Mouse (Mus musculus) CH12.LX (cell line): ENCODE measurements at regions not wholly inside any gene's neighbourhood (a gene's known extent, or its start where the extent isn't known, plus 50 kb on each side); places are given as distances from the start of the nearest gene placed in this dataset.

ENCODE experiments used
- DNase-seq: peaks from one replicate; pipeline ENCODE4 v3.0.0-alpha.2; 2013; ENCODE audit errors: extremely low read depth
- H3K27ac ChIP-seq: 2 replicates; pipeline ENCODE4 v1.5.1; 2012; ENCODE audit warnings: low read depth, mild to moderate bottlenecking, control low read depth, moderate library complexity; ENCODE audit not compliant: insufficient read depth
- H3K27me3 ChIP-seq: replicated peaks from 2 replicates; pipeline ENCODE3; 2012; ENCODE audit warnings: inconsistent platforms
- H3K36me3 ChIP-seq, 2 experiments: replicated peaks in 1 of 2; 2 replicates each; pipeline versions ENCODE3 to v1.6.1; 2012; ENCODE audit warnings: inconsistent platforms in 1 of 2, low read length in 1 of 2, mild to moderate bottlenecking in 1 of 2, mixed read lengths in 1 of 2, moderate library complexity in 1 of 2; ENCODE audit not compliant: control insufficient read depth in 1 of 2, insufficient read depth in 1 of 2
- H3K4me1 ChIP-seq, 2 experiments: 2 replicates each; pipeline ENCODE4 v1.6.1; 2012; ENCODE audit warnings: inconsistent platforms in 1 of 2, moderate library complexity in 1 of 2; ENCODE audit not compliant: insufficient read depth in 2 of 2, control insufficient read depth in 1 of 2
- H3K4me2 ChIP-seq: 2 replicates; pipeline ENCODE4 v1.6.1; 2012; ENCODE audit warnings: low read depth, mild to moderate bottlenecking, control low read depth; ENCODE audit not compliant: poor library complexity, insufficient read depth, severe bottlenecking
- H3K4me3 ChIP-seq, 3 experiments: fragments of 150-350 bp in 1 of 3; sonication (generic) in 1 of 3; replicated peaks in 1 of 3; 2 replicates each; pipeline versions ENCODE3 to v1.5.1; 2011 to 2012; ENCODE audit warnings: low read depth in 2 of 3, low read length in 2 of 3, mild to moderate bottlenecking in 2 of 3, moderate library complexity in 2 of 3, control low read depth in 1 of 3, improper control_type of control experiment in 1 of 3, inconsistent platforms in 1 of 3, mixed read lengths in 1 of 3; ENCODE audit not compliant: poor library complexity in 1 of 3
- H3K79me2 ChIP-seq: replicated peaks from 2 replicates; pipeline ENCODE4 v1.6.1; 2012; ENCODE audit warnings: mild to moderate bottlenecking, moderate library complexity; ENCODE audit not compliant: control insufficient read depth, poor library complexity, insufficient read depth, severe bottlenecking; ENCODE audit errors: extremely low read depth
- H3K9ac ChIP-seq: 2 replicates; pipeline ENCODE4 v1.6.1; 2012; ENCODE audit warnings: low read depth, mild to moderate bottlenecking, control low read depth, moderate library complexity; ENCODE audit not compliant: insufficient read depth
- H3K9me3 ChIP-seq: replicated peaks from 2 replicates; pipeline ENCODE3; 2012; ENCODE audit warnings: low read length, inconsistent platforms, mixed read lengths
- BHLHE40 ChIP-seq: IDR thresholded peaks from 2 replicates; pipeline ENCODE4 v1.6.1; 2011; ENCODE audit warnings: mild to moderate bottlenecking, low read depth, low read length, improper control_type of control experiment
- ELF1 ChIP-seq: IDR thresholded peaks from 2 replicates; pipeline ENCODE4 v1.6.1; 2014; ENCODE audit warnings: low read depth, mild to moderate bottlenecking, inconsistent platforms, low read length, improper control_type of control experiment
- EP300 ChIP-seq: IDR thresholded peaks from 2 replicates; pipeline ENCODE4 v1.6.1; 2011; ENCODE audit warnings: low read length, improper control_type of control experiment
- ETS1 ChIP-seq: conservative IDR thresholded peaks from 2 replicates; pipeline ENCODE4 v1.6.1; 2012; ENCODE audit warnings: low read depth, mild to moderate bottlenecking, inconsistent platforms, low read length, improper control_type of control experiment, moderate library complexity
- GABPA ChIP-seq: IDR thresholded peaks from 2 replicates; pipeline ENCODE4 v1.6.1; 2012; ENCODE audit warnings: low read depth, low read length, improper control_type of control experiment, inconsistent platforms; ENCODE audit not compliant: insufficient replicate concordance
- HCFC1 ChIP-seq: IDR thresholded peaks from 2 replicates; pipeline ENCODE4 v1.6.1; 2012; ENCODE audit warnings: low read depth, mild to moderate bottlenecking, inconsistent platforms, low read length, improper control_type of control experiment
- IRF4 ChIP-seq: IDR thresholded peaks from 2 replicates; pipeline ENCODE4 v1.6.1; 2014; ENCODE audit warnings: low read depth, mild to moderate bottlenecking, inconsistent platforms, low read length, improper control_type of control experiment
- MAZ ChIP-seq: IDR thresholded peaks from 2 replicates; pipeline ENCODE4 v1.6.1; 2012; ENCODE audit warnings: low read depth, mild to moderate bottlenecking, inconsistent platforms, low read length, improper control_type of control experiment, moderate library complexity
- MEF2A ChIP-seq: IDR thresholded peaks from 2 replicates; pipeline ENCODE4 v1.6.1; 2014; ENCODE audit warnings: low read depth, mild to moderate bottlenecking, inconsistent platforms, low read length, improper control_type of control experiment, borderline replicate concordance
- MXI1 ChIP-seq: IDR thresholded peaks from 2 replicates; pipeline ENCODE4 v1.6.1; 2011; ENCODE audit warnings: mild to moderate bottlenecking, low read depth, low read length, improper control_type of control experiment
- MYC ChIP-seq: IDR thresholded peaks from 2 replicates; pipeline ENCODE4 v1.6.1; 2011; ENCODE audit warnings: low read depth, mild to moderate bottlenecking, improper control_type of control experiment, low read length
- NELFE ChIP-seq: IDR thresholded peaks from 2 replicates; pipeline ENCODE4 v1.6.1; 2011; ENCODE audit warnings: low read depth, low read length, improper control_type of control experiment
- POLR2AphosphoS2 ChIP-seq: IDR thresholded peaks from 2 replicates; pipeline ENCODE4 v1.6.1; 2011; ENCODE audit warnings: low read depth, low read length, improper control_type of control experiment
- RAD21 ChIP-seq: IDR thresholded peaks from 2 replicates; pipeline ENCODE4 v1.6.1; 2011; ENCODE audit warnings: low read depth, mild to moderate bottlenecking, low read length, improper control_type of control experiment, moderate library complexity
- RCOR1 ChIP-seq: conservative IDR thresholded peaks from 2 replicates; pipeline ENCODE4 v1.6.1; 2012; ENCODE audit warnings: low read depth, mild to moderate bottlenecking, inconsistent platforms, low read length, improper control_type of control experiment
- SIN3A ChIP-seq: IDR thresholded peaks from 2 replicates; pipeline ENCODE4 v1.6.1; 2012; ENCODE audit warnings: low read length, improper control_type of control experiment, inconsistent platforms
- TCF12 ChIP-seq: IDR thresholded peaks from 2 replicates; pipeline ENCODE4 v1.6.1; 2014; ENCODE audit warnings: low read depth, mild to moderate bottlenecking, inconsistent platforms, low read length, improper control_type of control experiment
- ZC3H11A ChIP-seq: IDR thresholded peaks from 2 replicates; pipeline ENCODE4 v1.6.1; 2012; ENCODE audit warnings: low read depth, mild to moderate bottlenecking, inconsistent platforms, low read length, improper control_type of control experiment
- ZKSCAN1 ChIP-seq: IDR thresholded peaks from 2 replicates; pipeline ENCODE4 v1.6.1; 2012; ENCODE audit warnings: low read depth, inconsistent platforms, low read length, improper control_type of control experiment, borderline replicate concordance
- ZNF384 ChIP-seq: IDR thresholded peaks from 2 replicates; pipeline ENCODE4 v1.6.1; 2012; ENCODE audit warnings: low read depth, low read length, improper control_type of control experiment, inconsistent platforms
- dilution Hi-C: fragments of 300-500 bp; cut with MboI; formaldehyde crosslinking; loops from 2 replicates; pipeline ENCODE4 v1.14.3; 2020; ENCODE audit warnings: low sequenced_read_pairs; ENCODE audit not compliant: extremely low pct_unique_long_range_greater_than_20kb, extremely low pct_ligation_motif_present
- in situ Hi-C: fragments of 300-500 bp; cut with MboI; formaldehyde crosslinking; loops from 3 replicates; pipeline ENCODE4 v1.14.3; 2019; ENCODE audit warnings: low sequenced_read_pairs, low pct_ligation_motif_present, low pct_unique_long_range_greater_than_20kb, mixed read lengths

DNA sequence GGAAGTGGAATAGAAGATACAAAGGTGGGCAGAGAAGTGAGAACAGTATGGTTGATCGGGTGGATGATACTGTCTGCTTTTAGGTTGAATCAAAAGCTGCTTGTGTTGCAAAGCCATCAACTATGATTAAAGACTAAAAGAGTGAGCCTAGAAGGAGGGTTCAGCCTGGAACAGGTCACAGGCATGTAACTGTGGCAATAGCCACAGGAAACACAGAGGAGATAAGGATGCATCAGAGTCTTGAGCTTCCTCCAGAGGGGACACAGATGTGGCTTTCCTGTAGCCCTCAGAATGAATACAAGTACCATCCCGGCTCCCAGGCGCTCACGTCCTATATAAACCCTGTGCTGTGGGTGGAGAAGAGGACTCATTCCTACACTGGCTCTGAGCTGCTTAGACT, 180.9 kb downstream of the Fam49a start:
- no peaks in the 10 kb centered on the region for H3K36me3 ChIP-seq
- no peaks in the 10 kb centered on the region for H3K27me3 ChIP-seq
- no peak for TF ChIP-seq HCFC1
- TF ChIP-seq EP300 = no peak
- TF ChIP-seq TCF12 = no peak
- TF ChIP-seq GABPA = no peak
- TF ChIP-seq SIN3A = no peak
- no peak for TF ChIP-seq RCOR1
- no peak for TF ChIP-seq RAD21
- no peak for TF ChIP-seq IRF4
- TF ChIP-seq ZC3H11A = no peak
- no peak for TF ChIP-seq MYC
- no peak for TF ChIP-seq MXI1
- TF ChIP-seq MEF2A = no peak
- TF ChIP-seq ELF1 = no peak
- TF ChIP-seq MAZ = no peak
- TF ChIP-seq ETS1 = no peak
- TF ChIP-seq NELFE = no peak
- no peak for TF ChIP-seq POLR2AphosphoS2
- TF ChIP-seq ZKSCAN1 = no peak
- TF ChIP-seq BHLHE40 = no peak
- no peaks in the 10 kb centered on the region for H3K79me2 ChIP-seq
- DNase-seq = no peak
- H3K9me3 ChIP-seq = no peaks in the 10 kb centered on the region
- in situ Hi-C loops = no loop called here
- dilution Hi-C loops = no loop called here
- H3K4me1 ChIP-seq = no peaks in the 10 kb centered on the region
- no peak overlapping the region for H3K4me3 ChIP-seq
- no peak overlapping the region for H3K27ac ChIP-seq
- H3K9ac ChIP-seq = no peak overlapping the region
- no peak overlapping the region for H3K4me2 ChIP-seq

DNA sequence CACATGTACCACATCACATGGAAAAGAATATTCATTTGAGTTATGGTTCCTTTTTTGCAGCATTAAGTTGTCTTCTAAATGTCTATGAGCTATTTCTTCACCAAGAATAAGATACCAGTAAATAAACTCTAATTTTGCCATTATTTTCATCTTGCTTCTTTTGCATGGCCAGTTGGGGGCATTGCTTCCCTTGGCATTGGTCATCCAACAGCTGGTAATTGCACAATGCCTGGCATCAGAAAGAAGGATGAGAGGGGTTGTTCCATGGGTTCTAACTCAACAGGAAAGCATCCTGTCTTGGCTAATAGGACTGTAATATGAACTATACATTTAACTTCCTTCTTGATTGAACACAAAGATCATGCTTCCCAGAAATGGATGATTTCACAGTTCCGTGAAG, 174.4 kb downstream of the Fam49a start:
- peak; percentile 34 for TF ChIP-seq RAD21
- no peak for TF ChIP-seq ZNF384
- dilution Hi-C loops = no loop called here
- in situ Hi-C loops = no loop called here

More for the DNA sequence above, 174.4 kb downstream of the Fam49a start:
- Histone ChIP-seq H3K9ac (no peak overlapping the region), H3K4me2 (no peak overlapping the region), H3K4me1 (no peaks in the 10 kb centered on the region), H3K79me2 (no peaks in the 10 kb centered on the region), H3K36me3 (no peaks in the 10 kb centered on the region), H3K27ac (no peak overlapping the region), H3K27me3 (no peaks in the 10 kb centered on the region), H3K4me3 (no peak overlapping the region), H3K9me3 (no peaks in the 10 kb centered on the region)
- no peak for DNase-seq
